Mouse (Mus musculus) retina, embryonic 14.5 days (tissue): Measurements from ENCODE around the gene Thada.

Source experiments
- DNase-seq: peaks from one replicate; pipeline ENCODE4 v3.0.0-alpha.2; 2015; ENCODE audit warnings: low spot score

Thada gene

GRCm38 (mm10) chr17:84474312-84474711, 8.3 kb upstream of the Thada start:
- DNase-seq, result peak; percentile 21

- DNase-seq, result no peak
These were observed 31.0 kb downstream of the Thada start for GRCm38 (mm10) chr17:84435012-84435411.

- no peak for DNase-seq
These were observed 31.8 kb downstream of the Thada start for GRCm38 (mm10) chr17:84434233-84434632.

GRCm38 (mm10) chr17:84431991-84432390, 34.0 kb downstream of the Thada start:
- no peak for DNase-seq

DNA sequence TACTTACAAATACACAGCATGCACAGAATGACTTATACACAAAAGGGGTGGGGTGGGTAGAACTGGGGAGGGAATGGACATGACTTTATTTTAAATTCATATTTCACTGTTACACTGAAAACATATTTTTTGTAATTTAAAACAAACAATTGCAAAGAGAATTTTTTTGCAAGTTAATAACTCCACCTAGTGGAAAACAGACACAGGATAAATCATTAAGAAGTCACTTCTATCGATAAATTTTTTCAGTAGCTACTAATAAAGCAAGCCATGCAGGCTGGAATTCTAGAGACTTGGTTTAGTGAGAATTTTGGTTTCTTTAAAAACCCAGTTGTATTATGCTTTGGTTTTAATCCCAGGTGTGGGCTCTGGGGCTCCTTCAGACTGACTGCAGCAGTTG, 41.7 kb downstream of the Thada start:
- no peak for DNase-seq

DNA sequence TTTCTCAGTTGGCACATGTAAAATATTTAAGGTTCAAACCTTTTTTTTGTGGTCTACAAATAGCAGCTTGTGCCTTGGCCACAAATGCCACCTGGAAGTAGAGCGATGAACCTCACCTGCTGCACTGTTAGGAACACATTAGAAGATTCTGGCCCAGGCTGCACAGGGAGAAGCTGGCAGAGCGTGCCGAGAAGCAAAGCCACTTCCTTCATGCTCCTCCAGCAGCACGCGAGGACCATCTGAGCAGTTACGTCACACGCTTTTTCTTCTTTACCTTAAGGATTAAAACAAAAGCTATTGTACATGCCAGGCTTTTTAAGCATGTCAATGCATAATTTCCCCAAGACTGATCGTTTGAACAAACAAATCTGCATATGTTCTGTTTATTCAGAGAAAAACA, 43.1 kb downstream of the Thada start:
- no peak for DNase-seq

DNA sequence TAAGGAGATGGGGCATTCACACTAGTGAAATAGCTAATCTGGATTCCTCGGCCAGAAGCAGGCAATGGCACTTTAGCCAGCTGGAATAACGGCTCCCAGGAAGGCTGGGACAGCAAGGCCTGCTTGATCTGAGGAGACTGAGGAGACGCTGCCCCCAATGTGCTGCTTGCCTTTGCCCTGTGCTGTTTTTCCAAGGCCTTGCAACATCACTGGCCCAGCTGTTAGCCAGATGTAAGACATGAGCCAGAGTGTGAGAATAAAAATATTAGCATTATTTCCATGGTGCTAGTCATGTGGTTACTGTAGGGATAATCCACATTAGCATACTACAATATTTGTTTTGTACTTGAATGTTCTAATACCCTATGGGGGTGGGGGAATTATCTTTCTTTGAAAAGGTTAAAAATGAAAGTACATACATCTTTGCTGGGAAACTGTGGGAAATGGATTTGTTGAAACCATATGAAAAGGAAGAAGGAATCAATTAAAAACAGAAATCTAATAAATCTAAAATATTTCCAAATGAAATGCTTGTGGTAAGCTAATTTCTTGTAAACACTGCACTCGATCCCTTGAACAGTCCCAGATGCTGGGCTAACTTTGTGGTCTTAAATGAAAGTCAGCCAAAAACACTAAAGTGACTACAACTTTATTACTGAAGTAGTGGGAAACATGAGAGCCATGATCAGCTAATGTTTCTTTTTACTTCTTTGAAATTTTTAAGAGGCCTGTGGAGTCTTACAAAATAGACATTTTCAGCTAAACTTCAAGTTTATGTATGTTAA, 43.8 kb downstream of the Thada start:
- no peak for DNase-seq

DNA sequence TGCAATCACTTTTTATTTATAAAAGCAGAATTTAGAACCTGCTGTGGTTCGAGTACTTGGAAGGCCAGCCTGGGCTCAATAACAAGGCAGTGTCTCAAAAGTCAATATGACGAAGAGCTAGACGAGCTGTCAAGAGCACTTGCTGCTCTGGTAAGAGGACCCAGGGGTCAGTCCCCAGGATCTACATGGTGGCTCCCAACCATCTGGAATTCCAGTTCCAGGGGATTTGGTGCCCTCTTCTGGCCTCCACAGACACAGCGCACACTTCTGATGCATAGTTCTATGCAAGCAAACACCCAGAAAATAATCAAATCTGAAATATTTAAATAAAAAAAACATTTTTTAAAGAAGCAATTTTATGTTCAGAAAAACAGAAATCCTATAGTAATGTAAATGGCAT, 45.0 kb downstream of the Thada start:
- DNase-seq, result peak; percentile 40

GRCm38 (mm10) chr17:84420276-84420639, 45.7 kb downstream of the Thada start:
- no peak for DNase-seq

- no peak for DNase-seq
These were observed 46.4 kb downstream of the Thada start for GRCm38 (mm10) chr17:84419326-84420275.

DNA sequence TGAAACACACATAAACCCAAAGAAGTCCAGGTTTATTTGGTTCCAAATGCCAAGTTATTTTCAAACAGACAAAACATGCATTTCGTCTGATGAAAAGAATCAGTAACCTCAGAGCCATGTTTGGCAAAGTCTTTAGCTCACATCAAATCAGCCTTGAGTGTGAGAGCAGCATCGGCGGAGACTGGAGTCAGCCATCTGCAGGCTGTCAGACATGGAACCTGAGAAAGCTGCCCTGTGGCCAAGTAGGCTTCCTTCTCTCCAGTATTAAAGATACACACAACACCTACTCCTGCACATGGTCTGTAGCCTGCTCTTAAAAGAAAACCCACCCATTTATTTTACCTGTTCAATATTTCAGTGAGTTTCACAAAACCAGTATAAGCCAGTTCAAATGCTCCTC, 50.1 kb downstream of the Thada start:
- DNase-seq, result no peak

- DNase-seq, result no peak
These were observed 57.3 kb downstream of the Thada start for GRCm38 (mm10) chr17:84408731-84409130.

DNA sequence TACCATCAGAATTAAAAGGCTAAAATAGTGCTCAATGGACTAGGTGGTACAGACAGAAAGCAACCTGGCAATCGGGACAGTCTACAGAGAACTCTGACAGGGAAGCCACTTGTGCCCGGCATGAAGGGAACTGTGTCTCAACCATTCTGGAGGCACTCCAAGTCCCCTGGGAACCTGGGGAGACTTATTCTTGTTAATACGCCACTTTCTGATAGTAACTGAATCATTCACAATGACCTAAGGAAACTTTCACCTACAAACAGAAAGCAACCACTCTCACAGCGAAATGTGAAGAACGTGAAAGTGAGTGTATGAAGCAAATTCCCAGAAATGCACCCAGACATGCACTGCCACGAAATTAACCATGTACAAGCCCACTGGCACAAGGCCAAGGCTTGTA, 60.4 kb downstream of the Thada start:
- DNase-seq, result no peak

- no peak for DNase-seq
These were observed 64.2 kb downstream of the Thada start for GRCm38 (mm10) chr17:84401796-84402195.

DNA sequence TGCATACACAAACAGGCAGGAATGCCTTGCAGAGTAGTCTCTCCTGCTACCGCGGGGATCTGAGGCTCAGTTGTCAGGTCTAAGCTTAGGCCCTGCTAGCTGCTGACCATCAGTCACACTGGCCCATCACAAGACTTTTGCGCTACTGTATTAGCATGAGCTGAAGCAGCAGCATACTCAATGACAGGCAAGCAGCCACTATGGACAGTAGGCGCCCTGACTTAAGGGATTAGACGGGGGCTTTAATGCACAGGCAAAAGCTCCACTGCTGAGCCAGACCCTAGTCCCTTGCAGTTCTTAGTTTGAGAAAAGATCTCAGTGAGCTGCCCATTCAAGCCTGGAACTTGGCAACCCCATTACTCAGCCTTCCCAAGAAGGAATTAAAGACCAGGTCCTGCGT, 66.6 kb downstream of the Thada start:
- peak; percentile 12 for DNase-seq

DNA sequence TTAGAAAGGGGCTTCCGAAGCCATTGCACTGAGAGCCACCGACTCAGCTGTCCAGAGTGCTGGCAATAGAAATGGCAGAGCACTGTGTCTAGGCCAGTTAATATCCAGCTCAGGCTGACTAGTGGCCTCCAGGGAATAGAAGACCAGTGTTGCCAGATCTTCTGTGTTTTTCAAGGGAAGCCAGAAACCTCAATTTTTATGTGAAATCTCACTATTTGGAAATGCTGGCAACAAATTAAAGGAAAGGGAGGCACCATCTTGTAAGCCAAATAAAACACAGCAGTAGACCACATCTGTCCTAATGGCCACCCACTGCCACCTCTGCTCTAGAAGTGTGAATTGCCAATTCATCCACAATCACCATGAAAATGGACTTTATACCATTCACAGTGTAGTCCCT, 76.0 kb downstream of the Thada start:
- DNase-seq, result no peak

- no peak for DNase-seq
These were observed 79.8 kb downstream of the Thada start for GRCm38 (mm10) chr17:84386176-84386575.

DNA sequence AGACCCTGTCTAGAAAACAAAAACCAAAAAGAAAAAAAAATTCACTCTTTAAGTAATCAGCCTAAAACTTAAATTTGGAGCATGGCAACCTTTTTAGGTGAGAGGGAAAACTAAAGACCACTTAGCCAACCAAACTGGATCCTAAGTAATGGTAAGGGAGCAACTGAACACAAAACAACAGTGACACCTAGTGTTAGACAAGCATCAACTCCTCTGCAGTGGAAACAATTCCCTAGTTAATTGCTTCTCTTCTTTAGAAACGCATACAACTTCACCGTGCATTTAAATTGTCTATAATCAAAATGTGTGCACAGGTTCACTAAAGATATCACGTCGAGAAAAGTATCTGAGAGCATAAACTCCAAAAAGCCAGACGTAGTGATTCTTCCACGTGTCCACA, 80.3 kb downstream of the Thada start:
- peak; percentile 60 for DNase-seq

DNA sequence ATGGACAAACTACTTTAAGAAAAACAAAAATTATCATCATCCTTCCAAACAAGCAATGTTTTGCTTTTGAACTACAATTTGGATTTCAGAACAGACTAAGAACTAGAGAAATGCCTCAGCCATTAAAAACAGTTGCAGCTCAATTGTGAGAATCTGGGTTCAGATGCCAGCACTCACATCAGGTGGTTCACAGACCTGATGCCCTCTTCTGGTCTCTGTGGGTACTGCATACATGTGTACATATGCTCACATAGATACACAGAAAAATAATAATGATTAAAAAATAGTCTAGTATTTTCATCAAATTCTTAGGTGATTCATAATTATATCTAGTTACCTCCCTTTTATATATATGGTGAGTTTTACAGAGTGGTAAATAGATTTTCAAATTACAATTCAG, 81.3 kb downstream of the Thada start:
- peak; percentile 34 for DNase-seq

GRCm38 (mm10) chr17:84380340-84380739, 85.7 kb downstream of the Thada start:
- no peak for DNase-seq

DNA sequence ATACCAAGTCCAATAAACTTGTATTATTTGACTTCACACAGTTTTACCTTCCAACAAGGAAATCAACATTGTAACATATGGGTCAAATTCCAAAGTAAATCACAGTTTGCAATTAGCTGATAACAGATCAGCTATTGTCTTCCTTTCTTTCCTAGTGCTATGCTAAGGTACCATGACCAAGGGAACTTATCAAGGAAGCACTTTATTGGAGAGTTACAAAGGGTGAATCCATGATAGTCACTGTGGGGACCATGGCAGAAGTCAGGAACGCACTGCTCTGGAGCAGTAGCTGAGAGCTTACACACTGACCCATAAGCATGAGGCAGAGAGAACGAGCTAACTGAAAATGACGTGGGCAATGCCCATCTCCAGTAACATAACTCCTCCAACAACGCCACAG, 89.1 kb downstream of the Thada start:
- DNase-seq, result no peak

DNA sequence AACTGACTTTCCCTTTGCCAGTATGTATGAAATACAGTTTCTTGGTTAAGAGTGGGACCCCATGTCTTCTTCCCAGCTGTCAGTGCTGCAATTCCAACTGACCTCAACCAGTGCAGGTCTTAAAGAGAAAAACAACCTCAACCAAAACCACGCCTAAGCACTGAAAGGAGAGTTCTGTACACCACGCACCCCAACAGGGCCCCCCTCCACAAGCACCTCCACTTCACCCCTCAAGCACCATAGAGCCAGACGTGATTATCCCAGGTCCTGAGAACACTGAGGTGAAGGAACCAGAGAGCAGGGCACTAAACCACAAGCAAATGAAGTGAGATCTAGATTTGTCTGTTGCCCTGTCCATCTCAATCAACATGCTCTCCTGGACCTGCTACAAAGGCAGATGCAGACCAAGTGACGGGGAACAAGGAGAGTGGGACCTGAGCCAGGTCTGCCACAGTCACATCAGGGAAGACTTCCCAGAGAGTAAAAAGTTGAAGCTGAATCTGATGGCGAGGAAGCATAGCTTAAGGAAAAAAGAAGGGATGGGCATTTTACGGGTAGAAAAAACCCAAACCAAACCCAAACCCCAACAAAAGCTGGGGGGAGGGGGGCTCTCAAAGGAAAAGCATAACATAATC, 93.5 kb downstream of the Thada start:
- DNase-seq, result no peak

GRCm38 (mm10) chr17:84370385-84370784, 95.6 kb downstream of the Thada start:
- DNase-seq, result no peak
